Mouse (Mus musculus) granulocyte monocyte progenitor cell, adult 5-6 weeks (primary cell): ENCODE data around the gene Rac3. TPM values are rescaled to one million over a fixed set of nuclear protein-coding genes. Genes with fewer than 3 reads are reported as not detected.
"Not testable (repeated sequence)": the region's sequence is repeated elsewhere in the genome, so short reads cannot be mapped to it uniquely, and the experiment has no call there.

Experiments
- ATAC-seq: replicated peaks from 2 replicates; pipeline ENCODE4 v1.8.0; 2016; ENCODE audit warnings: mild to moderate bottlenecking, moderate TSS enrichment, inconsistent platforms; ENCODE audit not compliant: poor library complexity, severe bottlenecking
- total RNA-seq, 2 experiments: library from RNA; stranded (forward) in 1 of 2; stranded (reverse) in 1 of 2; fragments of 200-712, 200-1000 nt in 1 of 2; fragments of >200 nt in 1 of 2; fragmentation: Nextera tagmentation in 1 of 2; gene quantifications; 2 replicates each; pipeline ENCODE4 v1.2.3; 2014 to 2017

Rac3 gene
- total RNA-seq, 2 experiments from 2014 or later: 1.1 to 2.1 TPM

- ATAC-seq: peak; percentile 82
Observed at GRCm38 (mm10) chr11:120727169-120727527, 5.9 kb downstream of the Rac3 start, which contains the start of gene Dcxr. TSS of gene Dcxr (minus strand) at chr11:120727281.

DNA sequence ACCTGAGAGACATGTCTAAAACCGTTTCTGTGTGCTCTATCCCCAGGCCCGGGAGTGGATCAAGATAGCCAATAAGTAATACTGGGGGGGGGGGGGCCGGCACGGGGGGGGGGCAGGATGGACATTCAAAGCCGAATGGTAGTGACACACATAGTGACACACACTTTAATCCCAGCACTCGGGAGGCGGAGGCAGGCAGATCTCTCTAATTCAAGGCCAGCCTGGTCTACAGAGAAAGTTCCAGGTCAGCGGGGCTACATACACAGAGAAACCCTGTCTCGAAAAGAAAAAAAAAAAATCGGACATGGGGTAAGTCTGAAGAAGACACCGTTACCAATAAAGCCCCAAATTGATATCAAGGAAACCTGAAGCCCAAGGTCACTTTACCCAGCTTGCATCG lies 6.3 kb downstream of the Rac3 start:
- no peak for ATAC-seq

DNA sequence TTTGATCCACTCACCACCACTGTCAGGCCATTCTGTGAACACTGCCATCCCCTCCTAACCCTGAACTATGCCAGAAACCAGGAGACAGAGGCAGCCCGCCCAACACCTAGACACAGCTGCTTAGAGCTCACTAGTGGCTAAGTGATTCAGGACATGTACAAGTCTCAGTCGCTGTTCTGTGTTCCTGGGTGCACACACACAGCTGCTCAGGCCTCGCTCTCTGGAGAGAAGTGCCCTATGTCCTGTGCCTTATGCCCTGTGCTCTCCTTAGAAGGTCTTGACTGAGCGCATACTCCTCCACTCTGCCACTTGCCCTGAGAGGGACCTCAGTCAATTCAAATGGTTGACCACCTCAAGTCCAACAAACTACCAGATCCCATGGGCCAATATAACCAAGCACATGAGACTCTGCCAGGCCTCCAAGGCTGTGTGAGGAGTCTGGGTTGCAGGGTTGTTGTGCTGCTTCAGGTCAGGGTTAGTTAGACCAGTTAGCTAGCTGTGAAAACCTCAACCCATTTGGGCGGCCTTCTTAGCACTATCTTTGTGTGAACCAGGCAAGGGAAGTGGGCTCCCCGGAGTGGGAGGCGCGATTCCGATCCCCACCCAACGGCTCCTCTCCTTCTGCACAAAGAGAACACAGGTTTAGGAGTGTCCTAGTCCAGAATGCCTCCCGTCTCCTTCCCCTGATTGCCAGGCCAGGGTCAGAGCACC lies 7.4 kb downstream of the Rac3 start:
- ATAC-seq: no peak

GRCm38 (mm10) chr11:120729432-120730050 lies 8.3 kb downstream of the Rac3 start:
- peak; percentile 70 for ATAC-seq

GRCm38 (mm10) chr11:120730331-120730870 lies 9.1 kb downstream of the Rac3 start:
- no peak for ATAC-seq

- ATAC-seq: no peak
Observed at GRCm38 (mm10) chr11:120731395-120731794, 10.1 kb downstream of the Rac3 start.

DNA sequence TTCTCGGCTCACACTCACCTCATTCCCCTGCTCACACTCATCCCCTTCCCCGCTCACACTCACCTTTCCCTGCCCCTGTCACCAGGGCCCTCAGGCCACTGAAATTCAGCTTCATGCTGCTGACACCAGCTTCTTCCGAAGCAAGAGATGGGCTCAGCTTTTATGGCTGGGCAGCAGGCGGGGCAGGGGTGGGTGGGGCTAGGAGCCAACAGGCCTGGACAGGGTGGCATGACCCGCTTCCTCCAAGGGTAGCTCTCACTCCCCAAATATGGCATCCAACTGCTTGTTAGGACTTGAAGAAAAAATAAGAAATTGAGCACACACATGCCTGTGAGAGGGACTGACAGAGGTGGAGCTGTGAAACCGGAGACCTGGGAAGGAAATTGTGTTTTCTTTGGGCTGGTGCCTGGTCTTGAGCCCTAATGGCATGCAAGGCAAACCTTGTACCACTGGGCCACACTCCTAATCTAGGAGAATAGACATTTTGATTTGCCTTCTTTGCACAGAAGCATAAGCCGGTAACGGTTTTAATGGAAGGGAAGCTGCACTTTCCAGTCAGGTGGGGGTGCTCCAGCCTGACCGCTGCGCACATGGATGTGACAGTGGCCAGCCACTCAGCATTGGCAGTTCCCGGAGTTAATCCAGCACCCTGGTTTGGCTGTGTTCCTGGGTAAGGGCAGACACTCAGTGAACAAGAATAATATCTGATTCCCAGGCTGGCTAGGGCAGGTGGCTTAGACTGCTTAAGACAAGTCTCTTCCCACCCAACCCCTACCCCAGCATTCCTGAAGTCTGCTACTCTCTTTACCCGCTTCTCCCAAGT lies 10.8 kb downstream of the Rac3 start, which contains the start of gene Cbr2:
Gene Cbr2 (minus strand): TSS at position 257 of the 823 bp plus-strand sequence.
- ATAC-seq: no peak

DNA sequence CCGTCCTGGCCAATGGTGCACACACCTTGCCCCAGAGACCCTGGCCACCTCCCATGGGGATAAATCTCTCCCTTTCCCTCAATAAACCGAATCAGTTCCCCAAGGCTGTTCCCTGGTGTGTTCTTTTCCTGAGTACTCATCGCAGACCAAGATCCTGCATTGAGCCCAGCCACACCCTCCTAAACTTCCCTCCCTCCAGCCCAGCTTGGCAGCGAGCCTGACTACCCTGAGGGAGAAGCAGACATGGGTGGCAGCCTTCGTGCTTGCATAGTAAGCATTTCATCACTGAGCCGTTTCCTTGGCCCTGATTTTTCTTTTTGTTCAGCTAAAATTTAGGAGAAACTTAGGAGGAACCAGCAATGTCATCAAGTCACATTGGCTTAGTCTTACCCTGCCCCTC lies 12.3 kb downstream of the Rac3 start:
- no peak for ATAC-seq

- no peak for ATAC-seq
Observed at GRCm38 (mm10) chr11:120736424-120736823, 15.2 kb downstream of the Rac3 start.

DNA sequence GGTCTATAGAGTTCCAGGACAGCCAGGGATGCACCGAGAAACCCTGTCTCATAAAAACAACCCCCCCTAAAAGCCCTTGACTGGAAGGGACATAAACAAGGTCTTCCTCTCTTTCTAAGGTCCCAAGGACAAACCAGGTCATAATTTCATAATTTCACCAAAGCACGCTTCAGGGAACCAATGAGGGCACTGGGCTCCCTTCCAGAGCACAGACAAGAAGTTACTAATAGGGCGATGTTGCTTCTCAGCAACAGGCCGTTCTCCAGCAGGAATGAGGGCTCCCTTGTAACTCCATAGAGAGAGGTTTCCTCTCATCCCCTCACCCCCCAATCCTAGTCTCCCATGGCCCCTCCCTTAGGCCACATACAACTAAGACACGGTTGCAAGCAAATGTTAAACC lies 19.7 kb downstream of the Rac3 start:
- no peak for ATAC-seq

- no peak for ATAC-seq
Observed at GRCm38 (mm10) chr11:120744121-120744701, 22.9 kb downstream of the Rac3 start.

DNA sequence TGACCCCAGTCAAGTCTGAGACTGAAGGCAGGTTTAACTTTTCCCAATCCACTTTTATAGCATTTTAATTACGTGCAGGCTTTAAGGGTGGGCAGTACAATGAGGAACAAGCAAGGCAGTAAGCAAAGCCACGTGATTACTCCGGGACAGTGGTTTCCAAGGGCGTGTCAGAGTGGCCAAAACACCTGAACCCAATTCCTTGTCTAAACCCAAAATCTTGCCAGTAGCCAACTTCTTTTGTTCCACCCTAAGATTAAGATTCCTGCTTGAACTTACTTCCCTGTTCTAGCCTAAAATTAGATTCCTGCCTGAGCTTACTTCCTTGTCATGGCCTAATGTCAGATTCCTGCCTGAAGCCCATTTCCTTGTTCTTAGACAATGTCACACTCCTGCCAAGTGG lies 26.7 kb downstream of the Rac3 start:
- no peak; the same call in 1 of the 2 replicates for ATAC-seq

DNA sequence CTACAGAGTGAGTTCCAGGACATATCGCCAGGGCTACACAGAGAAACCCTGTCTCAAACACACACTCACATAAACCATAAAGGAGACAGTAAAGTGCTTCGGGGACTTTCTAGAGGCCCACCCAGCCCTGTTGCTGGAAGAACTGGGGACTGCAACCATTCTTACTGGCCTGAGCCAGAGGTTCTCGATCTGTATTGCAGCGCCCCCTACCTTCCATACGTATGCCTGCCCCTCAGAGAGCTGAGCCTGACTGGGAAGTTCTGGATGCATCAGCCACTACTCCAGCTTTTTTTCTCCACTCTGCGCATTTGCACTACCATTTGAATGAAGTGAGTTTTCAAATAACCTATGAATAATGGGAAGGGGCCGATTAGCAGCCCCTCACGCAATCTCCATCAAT lies 28.2 kb downstream of the Rac3 start:
- ATAC-seq: peak; percentile 90

DNA sequence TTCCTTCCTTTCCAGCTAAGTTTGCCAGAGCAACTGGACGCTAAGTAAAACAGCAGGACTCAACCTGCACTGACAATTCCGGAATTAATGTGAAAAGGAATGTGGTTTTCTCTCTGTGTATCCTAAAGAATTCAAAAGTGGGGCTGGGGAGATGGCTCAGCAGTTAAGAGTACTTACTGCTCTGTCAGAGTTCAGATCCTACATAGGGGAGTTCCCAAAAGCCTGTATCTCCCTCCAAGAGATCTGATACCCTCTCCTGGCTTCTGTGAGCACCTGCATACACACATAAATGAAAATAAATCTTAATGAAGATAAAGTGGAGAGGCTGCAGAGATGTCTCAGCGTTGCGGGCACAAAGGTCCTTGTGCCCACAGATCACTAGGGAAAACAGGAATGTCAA lies 30.3 kb downstream of the Rac3 start:
- no peak for ATAC-seq

- ATAC-seq: no peak
Observed at GRCm38 (mm10) chr11:120760236-120760635, 39.0 kb downstream of the Rac3 start.

- ATAC-seq: no peak
Observed at GRCm38 (mm10) chr11:120761811-120762671, 40.8 kb downstream of the Rac3 start.

- ATAC-seq: not testable (repeated sequence)
Observed at GRCm38 (mm10) chr11:120762672-120763041, 41.4 kb downstream of the Rac3 start, which contains the start of gene Hmga1b. TSS of gene Hmga1b (plus strand) at chr11:120762794.

DNA sequence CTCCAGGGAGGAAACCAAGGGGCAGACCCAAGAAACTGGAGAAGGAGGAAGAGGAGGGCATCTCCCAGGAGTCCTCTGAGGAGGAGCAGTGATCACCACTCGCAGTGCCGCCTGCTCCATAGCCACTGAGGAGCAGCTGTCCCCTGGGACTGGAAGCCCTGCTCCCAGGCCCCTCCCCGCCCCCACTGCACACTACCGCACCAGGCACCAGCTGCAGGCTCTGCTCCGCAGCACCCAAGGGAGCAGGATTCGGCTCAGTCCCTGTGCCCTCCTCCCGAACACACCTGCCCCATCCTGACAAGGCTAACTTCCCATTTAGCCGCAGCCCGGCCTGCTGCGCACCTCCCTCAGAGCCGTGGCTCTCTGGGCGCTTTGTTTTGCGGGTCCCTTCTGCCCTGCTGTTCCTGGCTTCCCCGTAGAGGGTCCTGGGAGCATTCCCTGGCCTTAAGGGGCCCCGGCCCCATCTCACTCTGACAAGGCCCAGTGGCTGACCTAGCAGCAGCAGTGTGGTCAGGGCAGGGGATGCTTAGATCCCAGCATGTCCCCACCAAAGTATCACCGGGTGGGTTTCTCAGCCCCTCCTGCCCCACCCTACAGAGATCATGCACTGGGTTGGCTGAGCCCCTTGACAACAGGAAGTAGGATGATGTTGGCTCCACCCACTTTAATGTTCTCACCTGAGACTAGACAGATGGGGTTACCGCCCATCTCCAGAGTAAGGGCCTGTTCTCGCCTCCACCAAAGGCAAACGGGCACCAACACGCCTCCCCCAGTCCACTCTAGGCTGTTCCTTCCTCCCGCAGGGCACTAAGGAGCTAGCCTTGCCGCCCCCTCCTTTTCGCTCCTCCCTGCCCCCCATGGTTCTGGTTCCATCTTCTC lies 42.1 kb downstream of the Rac3 start:
- ATAC-seq: not testable (repeated sequence)

GRCm38 (mm10) chr11:120767023-120767422 lies 45.8 kb downstream of the Rac3 start:
- peak; percentile 88 for ATAC-seq
